Mouse (Mus musculus): Measurements from ENCODE around the gene Chd9.

DNA sequence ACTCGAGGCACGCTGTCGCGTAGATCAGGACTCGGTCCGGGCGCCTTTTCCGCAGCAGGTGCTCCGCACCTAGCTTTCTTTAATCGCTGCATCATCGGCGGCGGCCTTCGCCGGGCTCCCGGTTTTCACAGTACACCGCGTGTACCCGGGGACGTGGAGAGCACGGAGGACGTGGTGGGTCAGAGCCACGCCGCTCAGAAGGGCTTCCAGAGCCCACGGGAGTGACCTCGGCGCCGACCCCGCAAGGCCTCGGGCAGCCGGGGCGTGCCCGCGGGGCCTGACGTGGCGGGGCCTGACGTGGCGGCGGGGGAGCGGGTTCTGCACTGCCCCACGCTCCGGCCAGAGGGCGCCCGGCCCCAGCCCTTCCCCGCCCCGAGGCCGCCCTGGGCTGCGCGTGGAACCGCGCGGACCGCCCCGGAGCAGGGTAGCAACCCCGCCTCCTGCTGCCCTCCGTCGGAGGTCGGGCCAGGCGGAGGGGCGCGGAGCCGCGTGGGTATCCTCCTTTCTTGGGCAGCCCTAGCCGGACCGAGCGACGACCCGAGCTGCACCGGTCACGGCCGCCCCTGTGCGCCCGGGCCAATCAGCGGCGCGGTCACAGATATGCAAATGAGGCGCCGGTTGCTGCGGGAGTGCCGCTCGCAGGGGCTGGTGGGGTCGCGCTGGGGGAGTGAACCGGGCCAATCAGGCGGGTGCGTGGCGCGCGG lies 79.8 kb downstream of the Chd9 start:
- TF ChIP-seq GATA1 (IDR thresholded peaks at IDR 0.05; ENCODE audit: low read length) (no peak), TAL1 (IDR thresholded peaks at IDR 0.05; ENCODE audit: low read length) (no peak)

Data from erythroblast, embryonic 14.5 days (primary cell).